Mouse (Mus musculus) G1E-ER4 (cell line): ENCODE measurements around the gene Mapk1ip1l. TPM values are rescaled to one million over a fixed set of nuclear protein-coding genes. Genes with fewer than 3 reads are reported as not detected.

Source experiments
- GATA1 ChIP-seq: IDR thresholded peaks from one replicate; pipeline ENCODE4 v1.8.0; 2012; ENCODE audit warnings: low read length, inconsistent platforms
- polyA plus RNA-seq: library from polyadenylated mRNA; stranded (reverse); fragments of >175 nt; gene quantifications from 2 replicates; pipeline ENCODE4 v1.2.3, GENCODE M21; 2012

The Mapk1ip1l gene
- polyA plus RNA-seq: 74.4 and 211 TPM in 2 replicates

- TF ChIP-seq GATA1: no peak
Measured at GRCm38 (mm10) chr14:47297785-47298407, at the start of gene Mapk1ip1l. Gene Mapk1ip1l, plus strand, starts transcription at chr14:47298266.

GRCm38 (mm10) chr14:47249839-47250238, 48.2 kb upstream of the Mapk1ip1l start:
- TF ChIP-seq GATA1: no peak

GRCm38 (mm10) chr14:47264866-47265265, 33.2 kb upstream of the Mapk1ip1l start:
- TF ChIP-seq GATA1: no peak

GRCm38 (mm10) chr14:47265829-47266228, 32.2 kb upstream of the Mapk1ip1l start:
- TF ChIP-seq GATA1: no peak

DNA sequence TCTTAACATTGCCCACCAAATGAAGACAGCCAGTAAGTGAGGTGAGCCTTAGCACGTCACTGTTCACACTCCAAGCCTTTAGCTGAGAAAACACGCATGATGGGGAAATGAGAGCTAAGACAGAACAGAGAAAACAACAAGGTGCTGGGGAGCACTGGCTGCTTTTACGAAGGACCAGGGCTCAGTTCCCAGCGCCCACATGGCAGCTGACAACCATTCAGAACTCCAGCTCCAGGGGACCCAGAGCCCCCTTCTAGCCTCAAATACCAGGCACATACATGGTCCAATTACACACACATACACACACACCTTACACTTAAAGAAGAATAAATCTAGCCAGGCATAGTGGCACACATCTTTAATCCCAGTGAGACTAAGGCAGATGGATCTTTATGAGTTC, 29.0 kb upstream of the Mapk1ip1l start:
- TF ChIP-seq GATA1: no peak

DNA sequence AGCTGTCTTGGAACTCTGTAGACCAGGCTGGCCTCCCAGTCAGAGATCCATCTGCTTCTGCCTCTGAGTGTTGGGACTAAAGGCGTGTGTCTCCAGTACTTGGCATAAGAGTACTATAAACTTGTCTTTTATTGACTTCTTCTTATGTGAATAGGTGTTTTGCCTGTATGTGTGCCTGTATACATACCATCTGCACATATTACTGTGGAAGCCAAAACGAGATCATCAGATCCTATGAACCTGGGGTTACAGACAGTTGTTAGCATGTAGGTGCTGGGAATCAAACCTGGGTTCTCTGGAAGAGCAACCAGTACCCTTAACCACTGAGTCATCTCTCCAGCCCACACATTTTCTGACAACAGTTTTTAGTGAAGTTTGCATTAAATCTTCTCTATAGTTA, 28.4 kb upstream of the Mapk1ip1l start:
- no peak for TF ChIP-seq GATA1

DNA sequence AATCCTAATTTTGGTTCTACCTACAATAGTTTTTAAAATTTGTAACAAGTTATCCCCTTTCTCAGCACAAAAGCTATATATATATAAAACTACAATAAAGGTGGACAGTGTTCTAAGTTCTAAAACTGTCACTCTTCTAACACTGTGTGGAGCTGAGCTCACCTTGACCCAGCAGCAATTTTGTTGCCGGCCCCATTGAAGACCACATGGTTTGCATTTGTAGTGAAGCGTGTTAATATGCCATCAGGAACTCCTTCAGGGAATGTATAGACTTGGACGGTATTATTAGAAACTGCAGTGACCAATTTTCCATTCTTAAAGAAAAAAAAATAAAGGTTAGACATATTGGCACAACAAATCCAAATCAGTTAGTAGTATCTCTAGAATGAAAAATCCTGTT, 24.3 kb upstream of the Mapk1ip1l start:
- no peak for TF ChIP-seq GATA1

GRCm38 (mm10) chr14:47275417-47275816, 22.6 kb upstream of the Mapk1ip1l start:
- TF ChIP-seq GATA1: no peak

- no peak for TF ChIP-seq GATA1
Measured at GRCm38 (mm10) chr14:47276036-47276603, 21.9 kb upstream of the Mapk1ip1l start.

- no peak for TF ChIP-seq GATA1
Measured at GRCm38 (mm10) chr14:47276637-47277393, 21.3 kb upstream of the Mapk1ip1l start, which contains the start of the genes Wdhd1 and Socs4. Gene Wdhd1, minus strand, starts transcription at chr14:47276857. Gene Socs4, plus strand, starts transcription at chr14:47276931.

DNA sequence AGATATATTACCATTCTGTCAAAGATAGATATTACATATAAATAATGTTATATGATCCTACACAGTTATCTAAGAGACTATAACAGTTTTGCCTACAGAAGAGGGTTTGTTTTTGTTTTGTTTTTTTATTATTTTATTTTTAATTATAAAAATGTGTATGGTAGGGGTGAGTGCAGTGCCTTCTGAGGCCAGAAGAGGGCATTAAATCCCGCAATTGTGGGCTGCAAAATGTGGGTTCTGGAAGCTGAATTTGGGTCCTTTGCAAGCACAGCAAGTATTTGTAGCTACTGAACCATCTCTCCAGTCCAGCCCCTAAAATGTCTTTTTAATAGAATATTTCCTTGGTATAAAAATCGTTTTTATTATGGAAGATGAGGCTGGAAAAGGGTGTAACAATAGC, 19.0 kb upstream of the Mapk1ip1l start:
- no peak for TF ChIP-seq GATA1

GRCm38 (mm10) chr14:47281535-47281934, 16.5 kb upstream of the Mapk1ip1l start:
- no peak for TF ChIP-seq GATA1

DNA sequence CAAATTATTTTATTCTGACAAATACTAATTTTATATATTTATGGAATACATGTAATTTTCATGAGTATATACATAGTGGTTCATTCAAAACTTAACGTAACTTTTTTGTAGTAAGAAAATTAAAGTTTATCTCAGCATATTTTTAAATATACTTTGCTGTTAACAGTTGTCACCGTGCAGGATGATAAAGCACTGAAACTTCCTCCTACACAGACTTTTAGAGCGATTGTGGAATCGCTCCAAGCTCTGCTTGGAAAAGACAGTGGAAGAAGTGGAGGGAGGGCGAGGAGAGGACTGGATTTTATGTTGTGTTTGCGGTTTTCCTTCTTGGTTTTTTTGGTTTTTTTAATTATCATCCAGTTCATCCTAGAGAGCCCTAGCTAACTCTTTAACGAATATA, 14.5 kb upstream of the Mapk1ip1l start:
- no peak for TF ChIP-seq GATA1

DNA sequence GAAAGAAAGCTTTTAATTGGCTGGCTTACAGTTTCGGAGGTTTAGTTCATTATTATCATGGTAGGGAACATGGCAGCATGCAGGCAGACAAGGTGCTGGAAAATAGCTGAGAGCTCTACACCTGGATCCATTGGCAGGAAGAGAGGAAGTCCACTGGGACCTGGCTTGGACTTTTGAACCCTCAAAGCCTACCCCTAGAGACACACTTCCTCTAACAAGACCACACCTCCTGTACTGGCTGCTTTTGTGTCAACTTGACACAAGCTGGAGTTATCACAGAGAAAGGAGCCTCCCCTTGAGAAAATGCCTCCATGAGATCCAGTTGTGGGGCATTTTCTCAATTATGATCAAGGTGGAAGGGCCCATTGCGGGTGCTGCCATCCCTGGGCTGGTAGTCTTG, 12.8 kb upstream of the Mapk1ip1l start:
- no peak for TF ChIP-seq GATA1

- TF ChIP-seq GATA1: no peak
Measured at GRCm38 (mm10) chr14:47286215-47286614, 11.9 kb upstream of the Mapk1ip1l start.

GRCm38 (mm10) chr14:47287021-47287420, 11.0 kb upstream of the Mapk1ip1l start:
- TF ChIP-seq GATA1: no peak

GRCm38 (mm10) chr14:47291772-47292171, 6.3 kb upstream of the Mapk1ip1l start:
- no peak for TF ChIP-seq GATA1
